Mouse (Mus musculus) ES-E14 (cell line): Measurements from ENCODE around the gene Zfp595. TPM values are rescaled to one million over a fixed set of nuclear protein-coding genes. Genes with fewer than 3 reads are reported as not detected.
"Not testable (repeated sequence)": the region's sequence is repeated elsewhere in the genome, so short reads cannot be mapped to it uniquely, and the experiment has no call there.

Source experiments
- DNase-seq: peaks from one replicate; pipeline ENCODE4 v3.0.0-alpha.2; 2013; ENCODE audit warnings: low read depth, low spot score
- H3K27ac ChIP-seq: 2 replicates; pipeline ENCODE4 v1.5.1; 2012; ENCODE audit warnings: low read depth, mild to moderate bottlenecking, low read length, moderate library complexity, mixed read lengths; ENCODE audit not compliant: poor library complexity, insufficient read depth, severe bottlenecking
- H3K36me3 ChIP-seq: 2 replicates; pipeline ENCODE4 v1.6.1; 2012; ENCODE audit warnings: mild to moderate bottlenecking, low read length, moderate library complexity, mixed read lengths; ENCODE audit not compliant: control insufficient read depth, poor library complexity, insufficient read depth, severe bottlenecking
- H3K4me1 ChIP-seq, 2 experiments: fragments of 150-350 bp in 1 of 2; sonication (generic) in 1 of 2; 2 replicates each; pipeline ENCODE4 v1.6.1; 2012; ENCODE audit warnings: low read length in 2 of 2, mild to moderate bottlenecking in 1 of 2, mixed read lengths in 1 of 2; ENCODE audit not compliant: control insufficient read depth in 2 of 2, insufficient read depth in 2 of 2, poor library complexity in 1 of 2
- H3K4me3 ChIP-seq, 2 experiments: fragments of 150-350 bp in 1 of 2; sonication (generic) in 1 of 2; 2 replicates each; pipeline ENCODE4 v1.5.1; 2012; ENCODE audit warnings: low read length in 2 of 2, low read depth in 1 of 2, mild to moderate bottlenecking in 1 of 2, mixed read lengths in 1 of 2; ENCODE audit not compliant: insufficient read depth in 1 of 2, poor library complexity in 1 of 2, severe bottlenecking in 1 of 2
- H3K9ac ChIP-seq: 2 replicates; pipeline ENCODE4 v1.6.1; 2012; ENCODE audit warnings: low read depth, mild to moderate bottlenecking, low read length, mixed read lengths; ENCODE audit not compliant: poor library complexity, insufficient read depth, severe bottlenecking
- H3K9me3 ChIP-seq: fragments of 150-350 bp; sonication (generic); 2 replicates; pipeline ENCODE4 v1.6.1; 2012; ENCODE audit warnings: low read depth, mild to moderate bottlenecking, low read length; ENCODE audit not compliant: control insufficient read depth, insufficient read depth
- CHD2 ChIP-seq: IDR thresholded peaks from 2 replicates; pipeline ENCODE4 v1.6.1; 2014; ENCODE audit warnings: mild to moderate bottlenecking, low read depth, low read length, inconsistent platforms
- HCFC1 ChIP-seq: IDR thresholded peaks from 2 replicates; pipeline ENCODE4 v1.6.1; 2012; ENCODE audit warnings: low read length, inconsistent platforms, borderline replicate concordance; ENCODE audit not compliant: insufficient read depth
- MAFK ChIP-seq: IDR thresholded peaks from 2 replicates; pipeline ENCODE4 v1.6.1; 2014; ENCODE audit warnings: mild to moderate bottlenecking, low read depth, low read length, inconsistent platforms; ENCODE audit not compliant: insufficient read depth
- ZC3H11A ChIP-seq: IDR thresholded peaks from 2 replicates; pipeline ENCODE4 v1.6.1; 2012; ENCODE audit warnings: low read depth, mild to moderate bottlenecking, inconsistent platforms, low read length, borderline replicate concordance
- ZNF384 ChIP-seq: IDR thresholded peaks from 2 replicates; pipeline ENCODE4 v1.6.1; 2012; ENCODE audit warnings: low read depth, low read length, inconsistent platforms
- in situ Hi-C, 2 experiments: fragments of 600-800 bp; cut with MboI; formaldehyde crosslinking; loops; one replicate each; pipeline ENCODE4 v1.15.1; 2025; ENCODE audit warnings: low sequenced_read_pairs in 2 of 2, inconsistent platforms in 1 of 2; ENCODE audit not compliant: unreplicated experiment in 2 of 2
- total RNA-seq: library from RNA; depleted of rRNA; stranded (reverse); fragments of 300-350 nt; gene quantifications from 2 replicates; pipeline ENCODE4 v1.2.3, GENCODE M21; 2012; rRNA removed

The Zfp595 gene
- total RNA-seq, 1 experiment = 3.5 TPM

DNA sequence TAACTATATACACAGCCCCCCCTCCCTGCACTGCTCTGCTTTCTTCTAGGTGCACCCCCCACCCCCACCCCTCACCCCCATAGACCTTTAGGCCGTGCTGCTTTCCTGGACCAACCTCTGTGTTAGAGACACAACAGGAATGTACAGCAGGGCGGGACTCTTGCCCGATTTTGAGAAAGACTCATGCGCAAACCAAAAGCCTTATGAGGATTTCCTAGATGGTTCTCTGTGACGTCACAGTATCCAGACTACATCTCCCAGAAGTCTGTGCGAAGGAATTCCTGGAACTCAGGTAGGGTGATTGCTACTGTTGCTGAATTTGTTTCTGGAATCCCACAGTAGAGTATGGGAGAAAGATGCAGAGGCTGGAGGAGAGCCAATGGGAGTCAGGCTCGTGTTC, 54.1 kb downstream of the Zfp595 start, which contains the start of gene Zfp458:
Gene Zfp458, minus strand, starts transcription at position 153 of the 400 bp plus-strand sequence.
- Histone ChIP-seq H3K4me3 (peak within 1 kb of the TSS in 1 of 2 experiments; percentile 46; a peak in 2 of 4 replicates), H3K9me3 (no peaks in the 10 kb centered on the region), H3K27ac (no peak within 1 kb of the TSS), H3K9ac (no peak within 1 kb of the TSS), H3K4me1 (no peaks in the 10 kb centered on the region; a peak in 1 of 4 replicates), H3K36me3 (no peaks in the 10 kb centered on the region)
- peak; percentile 53 for DNase-seq
- in situ Hi-C loops = no loop called here
- TF ChIP-seq ZNF384 (no peak), HCFC1 (peak; percentile 84)

DNA sequence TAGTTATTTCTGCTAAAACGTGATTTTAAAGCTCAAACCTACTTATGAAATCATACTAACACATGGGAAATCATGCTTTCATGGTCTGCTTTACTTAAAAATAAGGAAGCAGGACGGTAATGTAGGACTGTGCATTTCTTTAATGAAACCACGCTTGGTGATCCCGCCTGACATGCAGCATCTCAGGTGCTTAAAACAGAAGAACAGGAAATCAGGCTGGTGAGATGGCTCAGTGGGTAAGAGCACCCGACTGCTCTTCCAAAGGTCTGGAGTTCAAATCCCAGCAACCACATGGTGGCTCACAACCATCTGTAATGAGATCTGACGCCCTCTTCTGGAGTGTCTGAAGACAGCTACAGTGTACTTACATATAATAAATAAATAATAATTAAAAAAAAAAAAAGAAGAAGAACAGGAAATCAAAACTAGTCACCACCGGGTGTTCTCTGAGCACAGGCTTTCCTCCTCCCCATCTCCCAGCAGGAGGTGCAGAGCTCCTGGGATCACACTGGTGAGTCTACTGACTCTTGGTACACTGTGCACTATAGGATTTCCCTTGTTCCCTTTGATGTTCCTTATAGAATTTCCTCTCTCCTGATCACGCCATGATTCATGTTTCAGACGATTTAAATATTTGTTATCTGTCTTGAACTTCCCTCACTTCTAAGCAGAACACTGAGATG, 62.8 kb downstream of the Zfp595 start:
- H3K27ac ChIP-seq, DNase-seq, H3K4me1 ChIP-seq, H3K36me3 ChIP-seq, H3K9ac ChIP-seq, H3K9me3 ChIP-seq: not testable (repeated sequence)
- in situ Hi-C loops = loop anchor here in 1 of 2 experiments (5.0 kb wide), 1 partner anchor 458 kb away; the partner anchor contains the start of gene Zfp65
- peak overlapping the region in 1 of 2 experiments; percentile 95; a peak in 2 of 4 replicates for H3K4me3 ChIP-seq

GRCm38 (mm10) chr13:67268568-67269369, 63.6 kb downstream of the Zfp595 start:
- no peaks in the 10 kb centered on the region for H3K4me1 ChIP-seq
- peak overlapping the region; percentile 83 to 95 for H3K4me3 ChIP-seq
- no peaks in the 10 kb centered on the region for H3K9me3 ChIP-seq
- in situ Hi-C loops = loop anchor here in 1 of 2 experiments (5.0 kb wide), 1 partner anchor 459 kb away; the partner anchor contains the start of gene Zfp65
- peak; percentile 54 for DNase-seq
- no peak overlapping the region for H3K27ac ChIP-seq
- TF ChIP-seq ZNF384 = no peak
- TF ChIP-seq CHD2 = no peak
- peak; percentile 89 for TF ChIP-seq HCFC1
- no peak for TF ChIP-seq MAFK
- TF ChIP-seq ZC3H11A = no peak
- H3K9ac ChIP-seq = peak overlapping the region; percentile 79
- H3K36me3 ChIP-seq = no peaks in the 10 kb centered on the region

Other genes with a start within 250 kb of the Zfp595 start
- 0.49 and 0.58 TPM in 2 replicates for gene Zfp708, start 234.6 kb downstream of the Zfp595 start, total RNA-seq
- gene Gm28557, start 224.0 kb downstream of the Zfp595 start, total RNA-seq = 3.6 and 3.7 TPM in 2 replicates
- gene Rslcan18, start 216.3 kb downstream of the Zfp595 start, total RNA-seq = 0.89 and 1.1 TPM in 2 replicates
- 3.8 and 4.8 TPM in 2 replicates for gene Zfp759, start 210.9 kb downstream of the Zfp595 start, total RNA-seq
- gene Rsl1, start 159.4 kb downstream of the Zfp595 start, total RNA-seq = 2.9 and 3.5 TPM in 2 replicates
- gene Zfp455, start 138.1 kb downstream of the Zfp595 start, total RNA-seq = 0.45 and 0.58 TPM in 2 replicates
- gene Zfp458, start 54.1 kb downstream of the Zfp595 start, total RNA-seq = 1.4 TPM in 2 replicates
- 1.2 TPM in 2 replicates for gene Zfp457, start 26.1 kb downstream of the Zfp595 start, total RNA-seq
- not detected in 2 replicates for gene Gm28044, start 28.0 kb upstream of the Zfp595 start, total RNA-seq
- 6.1 and 6.9 TPM in 2 replicates for gene Zfp953, start 28.0 kb upstream of the Zfp595 start, total RNA-seq
- 0.74 and 0.80 TPM in 2 replicates for gene Gm28041, start 43.2 kb upstream of the Zfp595 start, total RNA-seq
- 1.9 and 2.3 TPM in 2 replicates for gene Zfp456, start 43.2 kb upstream of the Zfp595 start, total RNA-seq
- 4.3 and 10.1 TPM in 2 replicates for gene Zfp429, start 67.2 kb upstream of the Zfp595 start, total RNA-seq
- gene Zfp459, start 88.8 kb upstream of the Zfp595 start, total RNA-seq = 15.7 and 25.5 TPM in 2 replicates
- 11.5 and 16.8 TPM in 2 replicates for gene Zfp874a, start 119.1 kb upstream of the Zfp595 start, total RNA-seq
- gene Zfp874b, start 151.7 kb upstream of the Zfp595 start, total RNA-seq = 6.3 and 12.1 TPM in 2 replicates
- gene Zfp58, start 168.0 kb upstream of the Zfp595 start, total RNA-seq = 4.2 and 5.4 TPM in 2 replicates
- 0.18 TPM in 1 of 2 replicates, not detected in the other for gene Gm26965, start 193.6 kb upstream of the Zfp595 start, total RNA-seq
- 12.6 and 14.6 TPM in 2 replicates for gene Zfp87, start 193.6 kb upstream of the Zfp595 start, total RNA-seq
- 7.1 and 8.7 TPM in 2 replicates for gene Zfp748, start 221.3 kb upstream of the Zfp595 start, total RNA-seq